Mouse (Mus musculus) left cerebral cortex, postnatal 4 days (tissue): Measurements from ENCODE around the gene Gsg1. TPM values are rescaled to one million over a fixed set of nuclear protein-coding genes. Genes with fewer than 3 reads are reported as not detected.

Experiments used
- total RNA-seq, 2 experiments: library from RNA; stranded (reverse); gene quantifications; 2 replicates each; pipeline ENCODE4 v1.2.3; 2021

Gsg1 gene
- total RNA-seq, 2 experiments from 2014 or later: not detected

Other genes with a start within 250 kb of the Gsg1 start
- 10 to 100 TPM; 56.9 to 57.4 TPM for gene Ddx47, start 242.7 kb downstream of the Gsg1 start, total RNA-seq
- under 1 TPM; 0.28 to 0.36 TPM for gene Gprc5a, start 188.7 kb downstream of the Gsg1 start, total RNA-seq
- gene Gprc5d, start 136.1 kb downstream of the Gsg1 start, total RNA-seq: not detected
- gene Fam234b, start 56.4 kb downstream of the Gsg1 start, total RNA-seq: 10 to 100 TPM; 86.1 to 92.1 TPM
- 10 to 100 TPM; 14.6 to 19.7 TPM for gene Hebp1, start 56.3 kb downstream of the Gsg1 start, total RNA-seq
- not detected for gene Pbp2, start 56.1 kb upstream of the Gsg1 start, total RNA-seq
- 1 to 10 TPM; 6.0 to 7.1 TPM for gene Emp1, start 108.2 kb upstream of the Gsg1 start, total RNA-seq